Mouse (Mus musculus) neural tube, embryonic 13.5 days (tissue): ENCODE measurements around the gene Sema4b. TPM values are rescaled to one million over a fixed set of nuclear protein-coding genes. Genes with fewer than 3 reads are reported as not detected.

Experiments
- ATAC-seq: fragments of 200-750 bp; cut with Nextera tagmentation; 2 replicates; pipeline ENCODE4 v1.8.0; 2017; ENCODE audit warnings: low read depth, mild to moderate bottlenecking, moderate TSS enrichment, moderate library complexity
- H3K27ac ChIP-seq: fragments of 300-500 bp; sonication (generic); replicated peaks from 2 replicates; pipeline ENCODE4 v1.5.1; 2015; ENCODE audit warnings: moderate library complexity, mild to moderate bottlenecking, inconsistent platforms
- H3K27me3 ChIP-seq: fragments of 300-500 bp; sonication (generic); 2 replicates; pipeline ENCODE4 v1.6.1; 2015; ENCODE audit warnings: mild to moderate bottlenecking, inconsistent platforms
- H3K36me3 ChIP-seq: fragments of 300-500 bp; sonication (generic); 2 replicates; pipeline ENCODE4 v1.6.1; 2015; ENCODE audit warnings: mild to moderate bottlenecking, inconsistent platforms
- H3K4me1 ChIP-seq: fragments of 300-500 bp; sonication (generic); replicated peaks from 2 replicates; pipeline ENCODE4 v1.6.1; 2015; ENCODE audit warnings: inconsistent platforms
- H3K4me2 ChIP-seq: fragments of 300-500 bp; sonication (generic); 2 replicates; pipeline ENCODE4 v1.6.1; 2015; ENCODE audit warnings: inconsistent platforms, mild to moderate bottlenecking, moderate library complexity
- H3K4me3 ChIP-seq: fragments of 300-500 bp; sonication (generic); 2 replicates; pipeline ENCODE4 v1.5.1; 2015; ENCODE audit warnings: mild to moderate bottlenecking, inconsistent platforms
- H3K9ac ChIP-seq: fragments of 300-500 bp; sonication (generic); 2 replicates; pipeline ENCODE4 v1.6.1; 2015; ENCODE audit warnings: moderate library complexity, mild to moderate bottlenecking, inconsistent platforms
- H3K9me3 ChIP-seq: fragments of 300-500 bp; sonication (generic); 2 replicates; pipeline ENCODE4 v1.6.1; 2016; ENCODE audit warnings: inconsistent platforms
- WGBS: fragments of 180-500 bp; shearing (Covaris S2); methylation state at CpG from one replicate; pipeline ENCODE4 v1.1.7; 2015; 5-methylcytosine and 5-hydroxymethylcytosine counted together
- polyA plus RNA-seq: library from polyadenylated mRNA; unstranded; fragments of >200 nt; fragmentation: Nextera tagmentation; extraction: Ambion mirVana; gene quantifications from 2 replicates; pipeline ENCODE4 v1.2.1, GENCODE M21; 2015

The Sema4b gene
- polyA plus RNA-seq, 1 experiment from 2014 or later = 23.2 TPM

DNA sequence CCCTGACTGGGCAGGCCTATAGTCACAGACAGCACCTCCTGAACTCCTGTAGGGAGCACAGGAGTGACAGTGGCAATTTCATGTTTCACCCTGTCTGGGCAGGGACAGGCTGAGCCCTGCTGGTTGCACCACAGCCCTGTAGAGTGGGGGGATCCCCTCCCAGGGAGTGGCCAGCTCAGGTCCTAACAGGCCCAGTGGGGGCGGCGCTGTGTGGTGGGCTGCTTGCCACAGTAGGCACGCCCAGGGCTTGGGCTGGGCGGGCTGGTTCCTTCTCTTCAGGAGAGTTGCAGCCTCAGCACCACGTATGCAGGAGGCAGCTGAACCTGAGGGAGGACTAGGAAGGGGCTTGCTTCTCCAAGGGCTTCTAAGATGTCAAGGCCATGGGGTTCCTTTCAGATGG is 4.8 kb downstream of the Sema4b start:
- H3K4me1 ChIP-seq = peaks cover 86% of the 10 kb centered on the region
- no peaks in the 10 kb centered on the region for H3K36me3 ChIP-seq
- H3K4me3 ChIP-seq = no peak overlapping the region
- no peaks in the 10 kb centered on the region for H3K9me3 ChIP-seq
- 42% methylated on average over 5 of the region's 5 CpGs for WGBS
- peak overlapping the region; percentile 92 for H3K27ac ChIP-seq
- H3K9ac ChIP-seq = peak overlapping the region; percentile 38; the same call in 1 of the 2 replicates
- H3K4me2 ChIP-seq = no peak overlapping the region
- H3K27me3 ChIP-seq = no peaks in the 10 kb centered on the region
- 0 out of 2 replicates have a peak, but pooled peaks have one; percentile 1 for ATAC-seq

GRCm38 (mm10) chr7:80192226-80193061 is 5.8 kb downstream of the Sema4b start:
- no peaks in the 10 kb centered on the region for H3K36me3 ChIP-seq
- H3K4me1 ChIP-seq = peaks cover 82% of the 10 kb centered on the region
- no peaks in the 10 kb centered on the region for H3K27me3 ChIP-seq
- peak; percentile 83 for ATAC-seq
- H3K4me3 ChIP-seq = 0 out of 2 replicates have a peak overlapping the region, but pooled peaks have one; percentile 8
- 9% methylated on average over 16 of the region's 16 CpGs for WGBS
- H3K27ac ChIP-seq = peak overlapping the region; percentile 92
- H3K9ac ChIP-seq = peak overlapping the region; percentile 59; the same call in 1 of the 2 replicates
- peak overlapping the region; percentile 42 for H3K4me2 ChIP-seq
- H3K9me3 ChIP-seq = no peaks in the 10 kb centered on the region

- no peaks in the 10 kb centered on the region for H3K36me3 ChIP-seq
- no peaks in the 10 kb centered on the region for H3K27me3 ChIP-seq
- WGBS = 38% methylated on average over 13 of the region's 13 CpGs
- peak overlapping the region; percentile 85 for H3K27ac ChIP-seq
- H3K4me1 ChIP-seq = peaks cover 70% of the 10 kb centered on the region
- H3K9me3 ChIP-seq = no peaks in the 10 kb centered on the region
- no peak for ATAC-seq
- H3K4me3 ChIP-seq = no peak overlapping the region
- H3K4me2 ChIP-seq = peak overlapping the region; percentile 18
- H3K9ac ChIP-seq = peak overlapping the region; percentile 54
Measured at GRCm38 (mm10) chr7:80193941-80194739, 7.5 kb downstream of the Sema4b start.

GRCm38 (mm10) chr7:80195146-80195545 is 8.5 kb downstream of the Sema4b start:
- Histone ChIP-seq H3K27ac (peak overlapping the region; percentile 85; the same call in 1 of the 2 replicates), H3K9me3 (no peaks in the 10 kb centered on the region), H3K4me3 (no peak overlapping the region), H3K27me3 (no peaks in the 10 kb centered on the region), H3K4me2 (peak overlapping the region; percentile 13; the same call in 1 of the 2 replicates), H3K36me3 (no peaks in the 10 kb centered on the region), H3K9ac (no peak overlapping the region), H3K4me1 (peaks cover 71% of the 10 kb centered on the region)
- ATAC-seq = no peak
- 87% methylated on average over 5 of the region's 5 CpGs for WGBS

DNA sequence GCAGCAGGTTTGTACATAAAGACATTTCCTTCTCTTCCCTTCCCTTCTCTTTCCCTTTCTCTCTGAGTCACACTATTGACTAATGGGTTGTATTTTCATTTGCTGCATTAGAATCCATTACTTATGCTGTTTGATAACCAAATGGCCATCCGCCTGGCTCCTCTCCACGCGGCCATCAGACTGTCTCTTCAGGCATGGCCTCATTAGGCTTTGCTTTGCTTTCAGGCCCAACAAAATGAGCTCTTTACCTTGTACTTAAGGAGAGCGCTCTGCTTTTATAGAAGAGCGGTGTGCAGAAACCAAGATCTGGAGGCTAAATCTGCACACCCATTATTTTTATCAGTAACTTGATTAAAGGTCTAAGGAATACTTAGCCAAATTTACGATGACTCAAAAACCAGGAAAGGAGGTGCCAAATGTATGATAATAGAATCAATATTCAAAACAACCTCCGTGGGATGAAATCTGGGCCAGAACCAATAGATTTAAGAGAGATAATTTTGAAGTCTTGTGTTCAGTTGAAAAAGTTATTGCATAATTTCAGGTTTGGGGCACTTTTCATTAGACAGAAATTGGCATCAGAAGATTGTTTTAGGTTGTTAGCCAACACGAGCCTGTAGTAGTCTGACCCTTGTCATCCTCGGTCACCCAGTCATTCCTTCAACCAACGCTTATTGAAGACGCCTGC is 9.1 kb downstream of the Sema4b start:
- WGBS = 85% methylated on average over 10 of the region's 11 CpGs
- H3K4me2 ChIP-seq = peak overlapping the region; percentile 13; the same call in 1 of the 2 replicates
- H3K27me3 ChIP-seq = no peaks in the 10 kb centered on the region
- H3K36me3 ChIP-seq = no peaks in the 10 kb centered on the region
- H3K9me3 ChIP-seq = no peaks in the 10 kb centered on the region
- peak overlapping the region; percentile 85; the same call in 1 of the 2 replicates for H3K27ac ChIP-seq
- no peak overlapping the region for H3K9ac ChIP-seq
- no peak for ATAC-seq
- peaks cover 72% of the 10 kb centered on the region for H3K4me1 ChIP-seq
- H3K4me3 ChIP-seq = no peak overlapping the region

GRCm38 (mm10) chr7:80197371-80197770 is 10.7 kb downstream of the Sema4b start:
- 15% methylated on average over 4 of the region's 4 CpGs for WGBS
- no peaks in the 10 kb centered on the region for H3K9me3 ChIP-seq
- peak overlapping the region; percentile 98 for H3K27ac ChIP-seq
- no peaks in the 10 kb centered on the region for H3K27me3 ChIP-seq
- H3K36me3 ChIP-seq = 0 out of 2 replicates have a peak, but pooled peaks cover 1% of the 10 kb centered on the region
- peaks cover 72% of the 10 kb centered on the region for H3K4me1 ChIP-seq
- peak overlapping the region; percentile 92 for H3K9ac ChIP-seq
- peak overlapping the region; percentile 87 for H3K4me2 ChIP-seq
- ATAC-seq = no peak
- H3K4me3 ChIP-seq = peak overlapping the region; percentile 78

DNA sequence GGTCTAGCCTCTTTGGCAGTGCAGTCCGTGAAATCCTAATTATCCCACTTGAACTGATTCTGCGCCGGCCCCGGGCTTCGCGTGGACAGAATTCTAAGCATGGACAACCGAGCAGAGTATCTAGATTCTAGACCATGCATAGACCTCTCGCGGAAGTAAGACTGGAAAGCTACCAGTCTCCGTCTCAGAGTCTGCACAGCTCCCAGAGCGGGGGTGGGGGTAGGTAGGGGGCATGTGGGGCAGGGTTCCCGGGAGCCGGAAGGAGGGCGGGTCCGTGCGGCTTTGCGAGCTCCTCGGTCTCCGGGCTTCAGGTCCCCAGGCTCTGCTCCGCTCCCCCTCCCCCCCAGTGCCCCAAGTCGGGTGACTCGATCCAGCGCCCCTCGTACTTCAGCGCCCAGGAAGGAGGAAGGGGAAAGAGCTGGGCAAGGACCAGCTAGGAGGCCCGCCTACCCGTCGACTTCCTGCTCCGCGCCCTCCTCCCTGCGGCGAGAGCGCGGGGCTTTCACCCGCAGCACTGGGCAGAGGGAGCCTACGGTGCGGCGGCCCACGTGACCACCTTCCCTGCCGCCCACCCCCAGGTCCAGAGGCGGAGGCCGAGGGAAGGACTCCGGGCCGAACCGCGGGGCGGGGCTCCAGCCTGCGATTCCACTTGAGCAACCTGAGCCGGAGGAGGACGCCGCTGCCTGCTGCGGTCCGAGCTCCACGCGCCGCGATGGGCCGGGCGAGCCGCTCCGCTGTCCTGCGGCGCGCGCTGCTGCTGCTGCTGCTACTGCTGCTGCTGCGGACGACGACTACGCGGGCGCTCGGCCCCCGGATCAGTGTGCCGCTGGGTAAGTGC is 11.5 kb downstream of the Sema4b start:
- Histone ChIP-seq H3K4me3 (peak overlapping the region; percentile 78), H3K36me3 (0 out of 2 replicates have a peak, but pooled peaks cover 5% of the 10 kb centered on the region), H3K27me3 (no peaks in the 10 kb centered on the region), H3K27ac (peak overlapping the region; percentile 98), H3K9me3 (no peaks in the 10 kb centered on the region), H3K9ac (peak overlapping the region; percentile 92), H3K4me2 (peak overlapping the region; percentile 87), H3K4me1 (peaks cover 72% of the 10 kb centered on the region)
- ATAC-seq = peak; percentile 93
- WGBS = under 1% methylated on average over 74 of the region's 74 CpGs

GRCm38 (mm10) chr7:80198863-80199262 is 12.2 kb downstream of the Sema4b start:
- H3K27ac ChIP-seq = peak overlapping the region; percentile 98
- H3K27me3 ChIP-seq = no peaks in the 10 kb centered on the region
- WGBS = 0% methylated on average over 11 of the region's 11 CpGs

GRCm38 (mm10) chr7:80199286-80199685 is 12.6 kb downstream of the Sema4b start:
- H3K27ac ChIP-seq = peak overlapping the region; percentile 98
- no peaks in the 10 kb centered on the region for H3K9me3 ChIP-seq
- peaks cover 73% of the 10 kb centered on the region for H3K4me1 ChIP-seq
- H3K27me3 ChIP-seq = no peaks in the 10 kb centered on the region
- 0 out of 2 replicates have a peak, but pooled peaks cover 5% of the 10 kb centered on the region for H3K36me3 ChIP-seq
- H3K4me2 ChIP-seq = peak overlapping the region; percentile 87
- H3K4me3 ChIP-seq = peak overlapping the region; percentile 78
- ATAC-seq = no peak
- WGBS = 29% methylated on average over 6 of the region's 6 CpGs
- peak overlapping the region; percentile 92 for H3K9ac ChIP-seq

More at GRCm38 (mm10) chr7:80198863-80199262, 12.2 kb downstream of the Sema4b start:
- ATAC-seq = 0 out of 2 replicates have a peak, but pooled peaks have one; percentile 8
- Histone ChIP-seq H3K4me2 (peak overlapping the region; percentile 87), H3K36me3 (0 out of 2 replicates have a peak, but pooled peaks cover 5% of the 10 kb centered on the region), H3K9ac (peak overlapping the region; percentile 92), H3K4me1 (peaks cover 74% of the 10 kb centered on the region), H3K9me3 (no peaks in the 10 kb centered on the region), H3K4me3 (peak overlapping the region; percentile 78)

DNA sequence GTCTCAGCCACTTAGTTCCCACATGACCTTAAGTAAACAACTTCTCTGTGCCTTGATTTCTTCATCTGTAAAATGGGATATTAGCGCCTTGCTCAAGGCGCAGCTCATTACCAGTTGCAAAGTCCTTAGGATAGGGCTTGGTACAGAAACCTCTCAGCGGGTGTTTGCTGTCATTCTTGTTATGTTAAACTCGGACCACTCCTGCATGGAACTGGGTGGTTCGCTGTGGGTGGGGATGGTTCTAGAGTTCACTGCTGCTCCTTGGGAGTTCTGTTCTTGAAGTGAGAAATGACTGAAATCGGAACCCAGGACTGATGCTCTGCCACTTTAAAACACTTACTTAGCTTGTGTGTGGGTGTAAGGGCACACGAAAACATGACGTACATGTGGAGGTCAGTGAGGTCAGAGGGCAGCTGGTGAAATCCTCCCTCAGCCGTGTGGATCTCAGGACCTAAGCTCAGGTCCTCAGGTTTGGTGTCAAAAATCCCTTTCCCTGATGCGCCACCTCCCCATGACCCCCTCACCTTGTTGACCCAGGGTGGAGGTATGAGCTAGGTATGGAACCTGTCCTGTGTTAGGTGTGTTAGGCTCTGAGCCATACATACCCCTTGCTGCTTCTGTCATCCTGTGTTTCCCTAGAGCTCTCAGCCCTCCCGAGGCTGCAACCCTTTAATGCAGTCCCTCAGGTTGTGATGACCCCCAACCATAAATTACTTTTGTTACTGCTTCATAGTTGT is 13.4 kb downstream of the Sema4b start:
- H3K9me3 ChIP-seq = no peaks in the 10 kb centered on the region
- no peak overlapping the region for H3K27ac ChIP-seq
- H3K9ac ChIP-seq = no peak overlapping the region
- peaks cover 73% of the 10 kb centered on the region for H3K4me1 ChIP-seq
- H3K27me3 ChIP-seq = no peaks in the 10 kb centered on the region
- H3K36me3 ChIP-seq = 0 out of 2 replicates have a peak, but pooled peaks cover 5% of the 10 kb centered on the region
- H3K4me3 ChIP-seq = peak overlapping the region; percentile 78
- ATAC-seq = no peak
- WGBS = 64% methylated on average over 11 of the region's 11 CpGs
- peak overlapping the region; percentile 87 for H3K4me2 ChIP-seq
